Mouse (Mus musculus) neural tube, embryonic 11.5 days (tissue): ENCODE measurements at regions not wholly inside any gene's neighbourhood (a gene's known extent, or its start where the extent isn't known, plus 50 kb on each side); places are given as distances from the start of the nearest gene placed in this dataset.

Source experiments
- ATAC-seq: fragments of 200-750 bp; cut with Nextera tagmentation; 2 replicates; pipeline ENCODE4 v1.8.0; 2017; ENCODE audit warnings: moderate number of reproducible peaks, mild to moderate bottlenecking, moderate TSS enrichment, moderate library complexity; ENCODE audit not compliant: insufficient read depth, low FRiP score, low TSS enrichment
- DNase-seq: peaks from one replicate; pipeline ENCODE4 v3.0.0-alpha.2; 2015; ENCODE audit warnings: low spot score
- H3K27ac ChIP-seq: fragments of 300-500 bp; sonication (generic); 2 replicates; pipeline ENCODE4 v1.5.1; 2014; ENCODE audit warnings: low read depth, mild to moderate bottlenecking, low read length
- H3K27me3 ChIP-seq: fragments of 300-500 bp; sonication (generic); 2 replicates; pipeline ENCODE4 v1.6.1; 2014; ENCODE audit warnings: mild to moderate bottlenecking, low read length, mixed read lengths; ENCODE audit not compliant: control insufficient read depth, insufficient read depth
- H3K36me3 ChIP-seq: fragments of 300-500 bp; sonication (generic); 2 replicates; pipeline ENCODE4 v1.6.1; 2014; ENCODE audit warnings: mild to moderate bottlenecking, low read length, moderate library complexity, mixed read lengths; ENCODE audit not compliant: control insufficient read depth, insufficient read depth
- H3K4me1 ChIP-seq: fragments of 300-500 bp; sonication (generic); 2 replicates; pipeline ENCODE4 v1.6.1; 2014; ENCODE audit warnings: low read length, mixed read lengths; ENCODE audit not compliant: control insufficient read depth, insufficient read depth
- H3K4me2 ChIP-seq: fragments of 300-500 bp; sonication (generic); 2 replicates; pipeline ENCODE4 v1.6.1; 2014; ENCODE audit warnings: low read depth, mild to moderate bottlenecking, moderate library complexity
- H3K4me3 ChIP-seq: fragments of 300-500 bp; sonication (generic); 2 replicates; pipeline ENCODE4 v1.5.1; 2014; ENCODE audit warnings: low read depth, low read length
- H3K9ac ChIP-seq: fragments of 300-500 bp; sonication (generic); 2 replicates; pipeline ENCODE4 v1.6.1; 2014; ENCODE audit warnings: mild to moderate bottlenecking, low read length
- H3K9me3 ChIP-seq: fragments of 300-500 bp; sonication (generic); 2 replicates; pipeline ENCODE4 v1.6.1; 2016; ENCODE audit warnings: low read length; ENCODE audit not compliant: control insufficient read depth
- WGBS: fragments of 180-500 bp; shearing (Covaris S2); extraction: QIAGEN DNeasy Blood & Tissue Kit; methylation state at CpG from one replicate; pipeline ENCODE4 v1.1.7; 2014; 5-methylcytosine and 5-hydroxymethylcytosine counted together

DNA sequence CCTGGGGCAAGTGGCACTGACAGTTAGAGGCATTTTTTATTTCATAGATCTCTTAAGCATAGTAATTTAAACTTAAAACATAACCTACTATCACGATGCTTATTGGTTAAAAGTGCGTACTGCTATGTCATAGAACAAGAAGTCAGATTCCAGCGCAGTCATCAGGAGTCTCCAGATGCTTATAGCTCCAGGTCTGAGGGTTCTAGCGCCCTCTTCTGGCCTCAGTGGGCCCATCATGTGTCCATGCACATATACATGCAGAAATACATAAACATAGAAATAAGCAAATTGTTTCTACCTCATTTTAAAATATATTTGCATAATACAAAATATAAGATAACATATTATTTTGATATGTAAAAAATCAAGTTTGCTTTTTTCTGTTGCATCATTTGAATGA, 1002.8 kb upstream of the Adgrl2 start:
- no peak overlapping the region for H3K4me3 ChIP-seq
- 64% methylated on average over 4 of the region's 4 CpGs for WGBS
- H3K4me2 ChIP-seq = no peak overlapping the region
- H3K4me1 ChIP-seq = no peaks in the 10 kb centered on the region
- H3K27ac ChIP-seq = no peak overlapping the region
- no peaks in the 10 kb centered on the region for H3K36me3 ChIP-seq
- DNase-seq (no peak), ATAC-seq (no peak)
- no peak overlapping the region for H3K9ac ChIP-seq
- no peaks in the 10 kb centered on the region for H3K9me3 ChIP-seq
- H3K27me3 ChIP-seq = no peaks in the 10 kb centered on the region

GRCm38 (mm10) chr3:149987801-149988200, 997.4 kb upstream of the Adgrl2 start:
- Histone ChIP-seq H3K4me2 (no peak overlapping the region), H3K9me3 (no peaks in the 10 kb centered on the region), H3K4me1 (no peaks in the 10 kb centered on the region), H3K9ac (no peak overlapping the region), H3K36me3 (no peaks in the 10 kb centered on the region), H3K4me3 (no peak overlapping the region), H3K27ac (no peak overlapping the region), H3K27me3 (no peaks in the 10 kb centered on the region)
- WGBS = 80% methylated on average over 1 of the region's 1 CpGs
- ATAC-seq = no peak
- DNase-seq = no peak

- WGBS = 54% methylated on average over 2 of the region's 2 CpGs
- no peak overlapping the region for H3K4me3 ChIP-seq
- no peak overlapping the region for H3K27ac ChIP-seq
- H3K9me3 ChIP-seq = no peaks in the 10 kb centered on the region
- no peaks in the 10 kb centered on the region for H3K4me1 ChIP-seq
- ATAC-seq = no peak
- H3K36me3 ChIP-seq = no peaks in the 10 kb centered on the region
- H3K4me2 ChIP-seq = no peak overlapping the region
- H3K9ac ChIP-seq = no peak overlapping the region
- no peaks in the 10 kb centered on the region for H3K27me3 ChIP-seq
- DNase-seq = no peak
Observed at GRCm38 (mm10) chr3:149956993-149957392, 966.6 kb upstream of the Adgrl2 start.

- 89% methylated on average over 9 of the region's 9 CpGs for WGBS
- H3K4me2 ChIP-seq = no peak overlapping the region
- no peak overlapping the region for H3K27ac ChIP-seq
- no peak overlapping the region for H3K9ac ChIP-seq
- ATAC-seq = no peak
- H3K36me3 ChIP-seq = no peaks in the 10 kb centered on the region
- no peaks in the 10 kb centered on the region for H3K27me3 ChIP-seq
- no peak overlapping the region for H3K4me3 ChIP-seq
- no peak for DNase-seq
- H3K9me3 ChIP-seq = no peaks in the 10 kb centered on the region
- no peaks in the 10 kb centered on the region for H3K4me1 ChIP-seq
Observed at GRCm38 (mm10) chr3:149936197-149936596, 945.8 kb upstream of the Adgrl2 start.

DNA sequence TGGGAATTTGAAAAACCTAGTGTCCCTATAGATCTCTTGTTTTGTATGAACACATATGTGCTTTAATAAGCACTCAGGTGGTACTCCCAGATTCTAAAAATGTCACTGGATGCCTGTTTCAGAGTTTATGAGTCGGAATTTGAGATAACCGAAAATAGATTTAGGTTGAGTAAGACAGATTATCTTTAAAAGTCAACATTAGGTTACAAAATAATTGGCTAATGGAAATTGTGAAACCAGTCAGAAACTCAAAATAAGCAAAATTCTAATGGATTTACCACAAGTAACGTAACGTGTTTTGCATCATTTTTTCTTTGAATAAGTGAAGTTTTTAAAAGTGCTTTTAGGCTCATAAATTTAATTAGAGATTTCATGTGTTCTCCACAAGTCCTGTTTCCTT, 944.5 kb upstream of the Adgrl2 start:
- no peak for ATAC-seq
- Histone ChIP-seq H3K27me3 (no peaks in the 10 kb centered on the region), H3K27ac (no peak overlapping the region), H3K9ac (no peak overlapping the region), H3K9me3 (no peaks in the 10 kb centered on the region), H3K4me1 (no peaks in the 10 kb centered on the region), H3K36me3 (no peaks in the 10 kb centered on the region), H3K4me3 (no peak overlapping the region), H3K4me2 (no peak overlapping the region)
- WGBS = 89% methylated on average over 4 of the region's 4 CpGs
- no peak for DNase-seq

- no peaks in the 10 kb centered on the region for H3K36me3 ChIP-seq
- 87% methylated on average over 10 of the region's 10 CpGs for WGBS
- no peaks in the 10 kb centered on the region for H3K9me3 ChIP-seq
- no peaks in the 10 kb centered on the region for H3K27me3 ChIP-seq
- H3K4me3 ChIP-seq = no peak overlapping the region
- H3K27ac ChIP-seq = no peak overlapping the region
- no peaks in the 10 kb centered on the region for H3K4me1 ChIP-seq
- no peak overlapping the region for H3K9ac ChIP-seq
- DNase-seq (no peak), ATAC-seq (no peak)
- H3K4me2 ChIP-seq = no peak overlapping the region
Observed at GRCm38 (mm10) chr3:149928456-149929360, 938.4 kb upstream of the Adgrl2 start.

DNA sequence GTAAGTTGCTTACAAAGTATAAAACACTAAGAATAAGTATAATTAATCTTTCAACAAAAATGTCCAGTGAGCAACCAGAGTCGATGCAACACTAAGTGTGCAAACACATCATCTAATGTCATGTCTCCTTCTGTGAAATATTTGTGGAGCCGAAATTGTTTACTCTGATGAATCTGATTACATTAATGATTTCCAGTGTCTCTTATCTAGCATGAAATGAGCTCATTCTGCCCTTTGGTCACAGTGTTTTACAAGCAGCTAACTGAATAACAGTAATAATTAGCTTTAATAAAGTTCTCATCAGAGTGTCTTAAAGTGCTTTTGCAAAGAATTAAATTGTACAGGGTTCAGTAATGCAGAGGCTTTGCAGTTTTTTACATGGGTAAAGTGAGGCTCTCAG, 929.9 kb upstream of the Adgrl2 start:
- no peak overlapping the region for H3K27ac ChIP-seq
- H3K9ac ChIP-seq = no peak overlapping the region
- no peak overlapping the region for H3K4me3 ChIP-seq
- DNase-seq (no peak), ATAC-seq (no peak)
- WGBS = 86% methylated on average over 2 of the region's 2 CpGs
- no peak overlapping the region for H3K4me2 ChIP-seq
- H3K9me3 ChIP-seq = no peaks in the 10 kb centered on the region
- H3K36me3 ChIP-seq = no peaks in the 10 kb centered on the region
- no peaks in the 10 kb centered on the region for H3K4me1 ChIP-seq
- no peaks in the 10 kb centered on the region for H3K27me3 ChIP-seq

DNA sequence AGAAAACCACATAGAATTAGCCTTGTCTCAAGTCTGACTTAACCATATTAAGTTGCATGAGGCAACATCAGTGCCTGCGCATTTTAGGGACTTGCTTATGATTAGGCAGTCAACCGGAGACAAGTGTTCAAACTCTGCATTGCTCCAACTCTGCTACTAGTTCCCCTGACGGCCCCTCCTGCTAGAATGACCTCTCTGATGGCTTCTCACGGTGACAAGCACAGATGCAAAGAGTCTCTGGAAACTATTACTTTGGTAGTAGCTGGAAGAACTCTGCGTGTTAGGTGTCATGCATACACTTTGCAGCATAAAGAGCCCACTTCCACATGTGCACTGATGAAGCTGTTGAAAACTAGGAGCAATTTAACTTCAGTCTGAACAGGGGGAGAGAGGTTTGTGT, 927.8 kb upstream of the Adgrl2 start:
- 68% methylated on average over 5 of the region's 5 CpGs for WGBS
- Histone ChIP-seq H3K9me3 (no peaks in the 10 kb centered on the region), H3K4me3 (no peak overlapping the region), H3K4me2 (no peak overlapping the region), H3K9ac (no peak overlapping the region), H3K4me1 (no peaks in the 10 kb centered on the region), H3K27me3 (no peaks in the 10 kb centered on the region), H3K36me3 (no peaks in the 10 kb centered on the region), H3K27ac (no peak overlapping the region)
- no peak for ATAC-seq
- peak; percentile 17 for DNase-seq

DNA sequence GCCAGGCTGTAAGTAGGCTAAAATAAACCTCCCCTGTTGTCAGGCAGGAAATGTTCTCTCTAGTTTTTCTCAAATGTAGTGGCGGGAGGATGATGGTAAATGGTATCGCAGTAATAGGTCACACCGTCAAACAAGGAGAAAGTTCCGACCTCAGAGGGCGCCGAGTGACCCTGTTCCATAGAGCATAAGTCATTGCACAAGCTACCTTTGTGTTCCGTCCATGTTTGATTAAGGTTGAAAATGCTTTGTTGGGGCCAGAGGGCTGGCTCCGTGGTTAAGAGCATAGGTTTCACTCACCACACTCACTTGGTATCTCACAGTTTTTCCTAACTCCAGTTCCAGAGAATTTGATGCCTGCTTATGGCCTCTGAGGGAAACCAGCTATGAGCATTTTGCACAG, 920.4 kb upstream of the Adgrl2 start:
- ATAC-seq (no peak), DNase-seq (no peak)
- Histone ChIP-seq H3K36me3 (no peaks in the 10 kb centered on the region), H3K27ac (no peak overlapping the region), H3K4me3 (no peak overlapping the region), H3K9me3 (no peaks in the 10 kb centered on the region), H3K27me3 (no peaks in the 10 kb centered on the region), H3K4me2 (no peak overlapping the region), H3K4me1 (no peaks in the 10 kb centered on the region), H3K9ac (no peak overlapping the region)
- 80% methylated on average over 8 of the region's 8 CpGs for WGBS
